Mouse (Mus musculus) myocyte (in vitro differentiated cells): ENCODE measurements around the gene Eif5b.

Source experiments
- E2F4 ChIP-seq: IDR thresholded peaks from one replicate; pipeline ENCODE4 v1.6.1; 2011; ENCODE audit warnings: mild to moderate bottlenecking, control low read depth, moderate library complexity; ENCODE audit not compliant: insufficient read depth
- POLR2A ChIP-seq: IDR thresholded peaks from one replicate; pipeline ENCODE4 v1.6.1; 2011; ENCODE audit warnings: low read depth, mild to moderate bottlenecking, control low read depth, moderate library complexity; ENCODE audit not compliant: insufficient read length

DNA sequence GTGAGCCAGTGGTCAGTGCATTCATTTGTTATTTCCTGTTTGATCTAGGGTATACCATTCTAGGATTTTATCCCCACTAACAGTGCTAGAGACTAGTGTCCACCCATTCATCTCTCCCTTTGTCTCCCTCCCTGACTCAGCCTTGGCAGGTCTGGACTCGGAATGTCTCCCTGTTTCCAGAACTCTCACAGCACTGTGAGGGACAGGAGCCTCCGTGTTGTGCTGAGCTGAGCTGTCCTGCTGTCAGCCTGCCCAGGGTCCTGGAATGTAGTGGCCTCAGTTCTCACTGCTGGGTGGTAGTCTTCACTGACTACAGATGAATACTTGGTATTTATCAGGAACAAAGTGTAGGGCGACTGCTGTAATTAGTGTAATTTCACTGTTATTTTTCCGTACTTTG lies 37.7 kb downstream of the Eif5b start:
- TF ChIP-seq E2F4 (no peak), POLR2A (no peak)
